Mouse (Mus musculus) neural tube, embryonic 11.5 days (tissue): Measurements from ENCODE around the gene Map1lc3b. TPM values are rescaled to one million over a fixed set of nuclear protein-coding genes. Genes with fewer than 3 reads are reported as not detected.

Source experiments
- ATAC-seq: fragments of 200-750 bp; cut with Nextera tagmentation; 2 replicates; pipeline ENCODE4 v1.8.0; 2017; ENCODE audit warnings: moderate number of reproducible peaks, mild to moderate bottlenecking, moderate TSS enrichment, moderate library complexity; ENCODE audit not compliant: insufficient read depth, low FRiP score, low TSS enrichment
- DNase-seq: peaks from one replicate; pipeline ENCODE4 v3.0.0-alpha.2; 2015; ENCODE audit warnings: low spot score
- H3K27ac ChIP-seq: fragments of 300-500 bp; sonication (generic); 2 replicates; pipeline ENCODE4 v1.5.1; 2014; ENCODE audit warnings: low read depth, mild to moderate bottlenecking, low read length
- H3K27me3 ChIP-seq: fragments of 300-500 bp; sonication (generic); 2 replicates; pipeline ENCODE4 v1.6.1; 2014; ENCODE audit warnings: mild to moderate bottlenecking, low read length, mixed read lengths; ENCODE audit not compliant: control insufficient read depth, insufficient read depth
- H3K36me3 ChIP-seq: fragments of 300-500 bp; sonication (generic); 2 replicates; pipeline ENCODE4 v1.6.1; 2014; ENCODE audit warnings: mild to moderate bottlenecking, low read length, moderate library complexity, mixed read lengths; ENCODE audit not compliant: control insufficient read depth, insufficient read depth
- H3K4me1 ChIP-seq: fragments of 300-500 bp; sonication (generic); 2 replicates; pipeline ENCODE4 v1.6.1; 2014; ENCODE audit warnings: low read length, mixed read lengths; ENCODE audit not compliant: control insufficient read depth, insufficient read depth
- H3K4me2 ChIP-seq: fragments of 300-500 bp; sonication (generic); 2 replicates; pipeline ENCODE4 v1.6.1; 2014; ENCODE audit warnings: low read depth, mild to moderate bottlenecking, moderate library complexity
- H3K4me3 ChIP-seq: fragments of 300-500 bp; sonication (generic); 2 replicates; pipeline ENCODE4 v1.5.1; 2014; ENCODE audit warnings: low read depth, low read length
- H3K9ac ChIP-seq: fragments of 300-500 bp; sonication (generic); 2 replicates; pipeline ENCODE4 v1.6.1; 2014; ENCODE audit warnings: mild to moderate bottlenecking, low read length
- H3K9me3 ChIP-seq: fragments of 300-500 bp; sonication (generic); 2 replicates; pipeline ENCODE4 v1.6.1; 2016; ENCODE audit warnings: low read length; ENCODE audit not compliant: control insufficient read depth
- WGBS: fragments of 180-500 bp; shearing (Covaris S2); extraction: QIAGEN DNeasy Blood & Tissue Kit; methylation state at CpG from one replicate; pipeline ENCODE4 v1.1.7; 2014; 5-methylcytosine and 5-hydroxymethylcytosine counted together
- polyA plus RNA-seq: library from polyadenylated mRNA; unstranded; fragments of >200 nt; fragmentation: Nextera tagmentation; extraction: Ambion mirVana; gene quantifications from 2 replicates; pipeline ENCODE4 v1.2.1, GENCODE M21; 2014

The Map1lc3b gene
- polyA plus RNA-seq, 1 experiment from 2014 or later = 313 TPM

- DNase-seq = no peak
- no peak overlapping the region for H3K4me2 ChIP-seq
- peaks cover 34% of the 10 kb centered on the region for H3K36me3 ChIP-seq
- no peak overlapping the region for H3K4me3 ChIP-seq
- H3K27ac ChIP-seq = no peak overlapping the region
- H3K27me3 ChIP-seq = no peaks in the 10 kb centered on the region
- no peaks in the 10 kb centered on the region for H3K9me3 ChIP-seq
- H3K9ac ChIP-seq = no peak overlapping the region
- 92% methylated on average over 5 of the region's 5 CpGs for WGBS
- H3K4me1 ChIP-seq = no peaks in the 10 kb centered on the region
- no peak for ATAC-seq
Observed at GRCm38 (mm10) chr8:121607661-121608060, 17.5 kb downstream of the Map1lc3b start.

DNA sequence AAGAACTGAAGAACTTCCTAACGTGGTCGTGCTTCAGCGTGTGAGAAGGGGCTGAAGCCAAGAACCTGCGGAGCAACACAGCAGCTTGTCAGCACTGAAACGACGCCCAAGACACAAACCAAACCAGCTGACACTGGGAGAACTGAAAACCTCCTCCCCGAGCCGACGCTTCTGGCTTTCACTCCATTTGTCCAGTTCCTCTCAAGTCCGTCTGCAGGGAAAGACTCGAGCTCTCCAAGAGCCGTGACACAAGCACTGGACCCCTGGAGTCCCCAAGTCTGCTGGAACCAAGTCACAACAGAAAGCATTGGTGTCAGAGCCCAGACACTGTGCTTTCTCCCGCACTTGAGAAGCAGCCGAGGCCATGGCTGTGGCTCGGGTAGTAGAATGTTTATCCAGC lies 19.1 kb downstream of the Map1lc3b start:
- Histone ChIP-seq H3K36me3 (peaks cover 26% of the 10 kb centered on the region), H3K9me3 (no peaks in the 10 kb centered on the region), H3K9ac (no peak overlapping the region), H3K4me3 (no peak overlapping the region), H3K4me1 (no peaks in the 10 kb centered on the region), H3K27me3 (no peaks in the 10 kb centered on the region), H3K4me2 (no peak overlapping the region), H3K27ac (no peak overlapping the region)
- DNase-seq (no peak), ATAC-seq (no peak)
- WGBS = 89% methylated on average over 15 of the region's 15 CpGs

DNA sequence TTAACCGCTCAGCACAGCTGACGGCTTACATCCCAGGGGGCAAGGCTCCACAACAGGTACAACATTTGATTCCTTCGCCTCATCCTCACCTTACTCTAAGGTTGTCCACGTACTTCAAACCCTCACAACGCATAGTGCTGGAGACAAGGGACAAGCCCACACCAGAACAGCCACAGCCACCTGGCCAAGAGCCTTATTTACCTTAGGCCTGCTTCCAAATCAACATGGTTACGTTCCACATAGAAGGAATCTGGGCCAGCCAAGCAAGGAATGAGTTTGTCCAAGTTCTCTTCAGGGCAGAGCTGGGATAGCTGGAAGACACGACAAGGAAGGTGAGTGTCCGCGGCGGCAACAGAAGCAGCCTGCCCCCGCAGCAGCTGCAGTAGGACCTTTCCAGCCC lies 19.8 kb downstream of the Map1lc3b start:
- 98% methylated on average over 11 of the region's 11 CpGs for WGBS
- no peak for ATAC-seq
- H3K36me3 ChIP-seq = peaks cover 20% of the 10 kb centered on the region

GRCm38 (mm10) chr8:121613419-121613818 lies 23.3 kb downstream of the Map1lc3b start:
- Histone ChIP-seq H3K4me3 (no peak overlapping the region), H3K4me2 (no peak overlapping the region), H3K27ac (no peak overlapping the region), H3K4me1 (no peaks in the 10 kb centered on the region), H3K9ac (no peak overlapping the region), H3K9me3 (no peaks in the 10 kb centered on the region), H3K27me3 (no peaks in the 10 kb centered on the region), H3K36me3 (peaks cover 10% of the 10 kb centered on the region)
- DNase-seq (no peak), ATAC-seq (no peak)

More for the DNA sequence above, 19.8 kb downstream of the Map1lc3b start:
- Histone ChIP-seq H3K4me1 (no peaks in the 10 kb centered on the region), H3K4me3 (no peak overlapping the region), H3K9me3 (no peaks in the 10 kb centered on the region), H3K27ac (no peak overlapping the region), H3K4me2 (no peak overlapping the region), H3K27me3 (no peaks in the 10 kb centered on the region), H3K9ac (no peak overlapping the region)
- DNase-seq = no peak

GRCm38 (mm10) chr8:121619401-121619995 lies 29.3 kb downstream of the Map1lc3b start:
- ATAC-seq (no peak), DNase-seq (no peak)
- Histone ChIP-seq H3K27me3 (no peaks in the 10 kb centered on the region), H3K4me3 (no peak overlapping the region), H3K9ac (no peak overlapping the region), H3K4me2 (no peak overlapping the region), H3K4me1 (no peaks in the 10 kb centered on the region; the same call in 1 of the 2 replicates), H3K36me3 (no peaks in the 10 kb centered on the region; the same call in 1 of the 2 replicates), H3K27ac (no peak overlapping the region), H3K9me3 (no peaks in the 10 kb centered on the region)
- WGBS = 74% methylated on average over 7 of the region's 7 CpGs

- 83% methylated on average over 12 of the region's 12 CpGs for WGBS
- H3K9me3 ChIP-seq = no peaks in the 10 kb centered on the region
- no peaks in the 10 kb centered on the region; the same call in 1 of the 2 replicates for H3K4me1 ChIP-seq
- H3K9ac ChIP-seq = no peak overlapping the region; the same call in 1 of the 2 replicates
- H3K36me3 ChIP-seq = no peaks in the 10 kb centered on the region; the same call in 1 of the 2 replicates
- ATAC-seq = no peak
- no peak overlapping the region for H3K4me3 ChIP-seq
- no peak overlapping the region for H3K4me2 ChIP-seq
- no peak for DNase-seq
- no peak overlapping the region for H3K27ac ChIP-seq
- no peaks in the 10 kb centered on the region for H3K27me3 ChIP-seq
Observed at GRCm38 (mm10) chr8:121620801-121621516, 30.8 kb downstream of the Map1lc3b start.

DNA sequence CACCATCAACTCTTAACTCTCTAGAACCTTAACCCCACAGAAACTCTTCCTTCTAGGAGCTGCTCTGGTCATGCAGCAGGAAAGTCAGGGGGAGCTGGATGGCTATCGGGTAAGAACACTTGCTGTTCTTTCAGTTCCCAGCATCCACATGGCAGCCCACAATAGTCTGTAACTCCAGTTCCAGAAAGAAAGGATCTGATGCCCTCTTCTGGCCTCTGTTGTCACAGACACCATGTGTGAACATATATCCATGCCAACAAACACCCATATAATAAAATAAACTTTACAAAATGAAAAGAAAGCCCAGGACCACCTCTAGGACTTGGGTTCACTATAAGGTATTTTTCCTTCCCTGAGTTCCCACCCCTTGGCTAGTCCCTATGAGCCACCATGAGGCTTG lies 31.7 kb downstream of the Map1lc3b start:
- no peaks in the 10 kb centered on the region; the same call in 1 of the 2 replicates for H3K4me1 ChIP-seq
- no peak overlapping the region for H3K4me3 ChIP-seq
- H3K9ac ChIP-seq = no peak overlapping the region
- H3K9me3 ChIP-seq = no peaks in the 10 kb centered on the region
- H3K27me3 ChIP-seq = no peaks in the 10 kb centered on the region
- 85% methylated on average over 1 of the region's 1 CpGs for WGBS
- no peak for ATAC-seq
- no peak overlapping the region for H3K27ac ChIP-seq
- H3K4me2 ChIP-seq = no peak overlapping the region
- H3K36me3 ChIP-seq = no peaks in the 10 kb centered on the region; the same call in 1 of the 2 replicates
- no peak for DNase-seq

- no peak overlapping the region for H3K4me3 ChIP-seq
- H3K9ac ChIP-seq = no peak overlapping the region
- H3K27me3 ChIP-seq = no peaks in the 10 kb centered on the region
- H3K4me1 ChIP-seq = no peaks in the 10 kb centered on the region; the same call in 1 of the 2 replicates
- DNase-seq = no peak
- no peaks in the 10 kb centered on the region for H3K9me3 ChIP-seq
- no peaks in the 10 kb centered on the region; the same call in 1 of the 2 replicates for H3K36me3 ChIP-seq
- H3K4me2 ChIP-seq = no peak overlapping the region
- WGBS = 96% methylated on average over 8 of the region's 8 CpGs
- no peak for ATAC-seq
- H3K27ac ChIP-seq = no peak overlapping the region
Observed at GRCm38 (mm10) chr8:121623043-121623442, 32.9 kb downstream of the Map1lc3b start.

- H3K27me3 ChIP-seq = no peaks in the 10 kb centered on the region
- no peaks in the 10 kb centered on the region for H3K9me3 ChIP-seq
- H3K4me3 ChIP-seq = no peak overlapping the region
- ATAC-seq = no peak
- no peak overlapping the region for H3K27ac ChIP-seq
- no peaks in the 10 kb centered on the region for H3K4me1 ChIP-seq
- no peaks in the 10 kb centered on the region; the same call in 1 of the 2 replicates for H3K36me3 ChIP-seq
- no peak overlapping the region for H3K9ac ChIP-seq
- no peak for DNase-seq
- 95% methylated on average over 4 of the region's 4 CpGs for WGBS
- no peak overlapping the region for H3K4me2 ChIP-seq
Observed at GRCm38 (mm10) chr8:121628681-121629080, 38.5 kb downstream of the Map1lc3b start.
